Mouse (Mus musculus) mature B cell (primary cell): Measurements from ENCODE around the gene Rnf26.

ENCODE experiments used
- in situ Hi-C: fragments of 300-500 bp; cut with MboI; formaldehyde crosslinking; loops from 2 replicates; pipeline ENCODE4 v1.14.3; 2019

Gene Rnf26

DNA sequence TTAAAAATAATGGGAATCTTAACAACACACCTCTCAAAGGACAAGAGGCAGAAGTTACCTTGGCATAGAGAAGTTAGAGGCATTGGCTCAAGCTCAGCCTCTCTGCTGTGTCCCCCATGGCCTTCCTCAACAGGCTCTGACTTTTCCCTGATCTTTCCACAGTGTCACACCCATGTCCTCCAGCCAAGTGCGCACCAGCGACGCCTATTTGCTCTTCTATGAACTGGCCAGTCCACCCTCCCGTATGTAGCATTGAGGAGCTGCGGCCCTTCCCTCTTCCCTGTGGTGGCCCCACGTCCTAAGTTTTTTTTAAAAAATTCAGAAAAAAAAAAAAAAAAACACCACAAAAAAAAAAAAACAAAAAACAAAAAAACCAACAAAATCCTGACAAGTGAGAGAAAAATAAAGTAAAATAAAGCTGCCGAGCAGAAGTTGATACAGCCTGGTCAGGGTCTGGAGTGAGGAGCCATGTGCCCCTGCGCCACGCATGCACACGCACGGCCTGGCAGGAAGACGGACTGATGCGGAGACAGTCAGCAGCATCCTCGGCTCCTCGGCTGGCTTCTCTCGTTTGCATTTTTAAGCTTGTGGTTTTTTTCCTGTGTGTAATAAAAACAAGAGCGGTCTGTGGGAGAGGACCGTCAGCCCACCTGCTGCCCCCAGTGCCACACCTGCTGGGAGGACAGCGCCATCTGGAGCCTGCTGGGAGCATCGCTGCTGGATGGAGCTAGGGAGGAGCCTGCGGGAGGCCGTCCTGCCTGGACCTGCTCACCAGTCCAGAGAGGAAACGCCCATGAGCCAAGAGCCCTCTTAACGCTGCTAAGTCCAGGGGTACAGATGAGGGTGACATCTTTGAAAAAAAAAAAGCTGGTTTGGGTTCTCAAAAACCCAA is 19.5 kb downstream of the Rnf26 start:
- in situ Hi-C loops, result no loop called here

DNA sequence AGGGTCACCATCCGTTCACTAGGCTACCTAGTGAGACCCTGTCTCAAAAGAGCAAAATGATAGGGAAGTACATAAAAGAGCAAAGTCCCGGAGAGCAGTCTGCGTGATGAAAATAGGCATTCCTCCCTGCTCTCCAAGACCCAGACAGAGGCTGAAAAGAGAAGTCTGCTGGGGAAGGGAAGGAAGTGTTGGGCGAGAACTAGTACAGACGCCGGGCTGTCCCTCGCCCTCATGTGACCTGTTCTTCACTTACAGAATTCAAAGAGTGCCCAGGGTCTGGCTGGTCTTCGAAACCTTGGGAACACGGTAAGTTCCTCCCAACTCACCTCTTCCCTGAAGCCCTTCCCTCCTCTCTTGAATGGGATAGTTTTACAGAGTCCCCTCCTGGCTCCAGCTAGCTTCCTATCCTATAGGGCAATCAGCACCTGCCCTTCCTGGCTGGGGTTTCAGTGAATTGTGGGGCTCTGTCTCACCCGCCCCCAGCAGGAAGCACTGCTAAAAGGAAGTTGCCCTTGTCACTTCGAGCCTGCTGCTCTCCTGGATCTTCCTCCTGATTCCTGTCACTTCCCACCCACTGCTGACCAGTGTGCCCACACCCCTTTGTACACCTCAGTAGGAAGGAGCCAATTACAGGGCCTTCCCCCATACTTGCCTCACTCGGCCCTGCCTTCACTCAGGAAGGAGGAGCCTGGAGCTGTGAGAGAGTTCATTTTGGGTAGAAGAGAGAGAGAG is 24.3 kb downstream of the Rnf26 start:
- in situ Hi-C loops, result no loop called here

DNA sequence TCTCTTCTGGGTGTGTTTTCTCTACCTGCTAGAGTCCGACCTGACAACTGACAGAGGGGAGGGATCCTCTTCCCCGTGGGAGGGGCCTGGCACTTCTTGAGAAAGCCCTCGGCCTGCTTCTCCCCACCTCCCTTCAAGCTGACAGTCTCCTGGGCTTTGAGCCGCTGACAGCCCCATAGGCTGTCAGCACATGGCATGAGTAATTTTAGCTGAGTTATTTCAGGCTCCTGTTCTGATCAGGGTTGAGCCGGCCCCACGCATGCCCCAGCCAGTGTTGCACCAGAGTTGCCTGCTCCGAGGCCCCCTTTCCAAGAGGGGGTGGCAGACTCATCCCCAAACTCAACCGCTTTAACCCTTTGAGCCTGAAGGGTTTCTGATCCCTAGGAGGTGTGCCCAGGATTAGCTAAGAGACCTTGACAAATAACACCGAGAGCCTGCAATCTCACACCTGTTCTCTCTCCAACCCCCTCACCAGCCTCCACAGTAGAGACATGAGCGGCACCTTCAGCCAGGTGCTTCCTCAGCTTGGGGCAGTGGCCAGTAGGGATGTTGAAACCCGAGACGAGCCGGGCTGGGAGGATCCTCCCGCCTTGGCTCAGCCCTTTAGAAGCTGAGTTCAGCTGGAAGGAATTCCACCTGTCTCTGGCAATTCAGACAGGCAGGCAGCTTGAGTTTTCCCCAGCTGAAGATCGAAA is 25.4 kb downstream of the Rnf26 start:
- in situ Hi-C loops, result no loop called here

DNA sequence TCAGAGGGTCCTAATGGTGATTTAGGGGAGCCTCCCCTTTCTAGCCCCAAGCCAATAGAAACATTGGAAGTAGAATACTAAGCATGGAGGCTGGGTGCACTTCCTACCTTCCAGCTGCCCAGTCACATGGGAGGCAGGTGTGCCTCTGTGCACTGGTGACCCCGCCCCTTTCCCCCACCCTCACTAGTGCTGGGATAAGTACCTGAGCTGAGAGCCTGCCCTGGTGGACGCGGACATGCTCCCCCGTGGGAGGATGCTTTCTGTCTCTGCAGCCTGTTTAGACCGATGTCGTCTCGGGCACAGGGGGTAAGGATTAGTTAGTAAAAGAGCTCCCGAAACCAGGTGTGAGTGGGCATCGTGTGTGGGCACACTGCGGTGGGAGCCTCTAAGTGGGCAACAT is 26.4 kb downstream of the Rnf26 start:
- in situ Hi-C loops, result no loop called here

DNA sequence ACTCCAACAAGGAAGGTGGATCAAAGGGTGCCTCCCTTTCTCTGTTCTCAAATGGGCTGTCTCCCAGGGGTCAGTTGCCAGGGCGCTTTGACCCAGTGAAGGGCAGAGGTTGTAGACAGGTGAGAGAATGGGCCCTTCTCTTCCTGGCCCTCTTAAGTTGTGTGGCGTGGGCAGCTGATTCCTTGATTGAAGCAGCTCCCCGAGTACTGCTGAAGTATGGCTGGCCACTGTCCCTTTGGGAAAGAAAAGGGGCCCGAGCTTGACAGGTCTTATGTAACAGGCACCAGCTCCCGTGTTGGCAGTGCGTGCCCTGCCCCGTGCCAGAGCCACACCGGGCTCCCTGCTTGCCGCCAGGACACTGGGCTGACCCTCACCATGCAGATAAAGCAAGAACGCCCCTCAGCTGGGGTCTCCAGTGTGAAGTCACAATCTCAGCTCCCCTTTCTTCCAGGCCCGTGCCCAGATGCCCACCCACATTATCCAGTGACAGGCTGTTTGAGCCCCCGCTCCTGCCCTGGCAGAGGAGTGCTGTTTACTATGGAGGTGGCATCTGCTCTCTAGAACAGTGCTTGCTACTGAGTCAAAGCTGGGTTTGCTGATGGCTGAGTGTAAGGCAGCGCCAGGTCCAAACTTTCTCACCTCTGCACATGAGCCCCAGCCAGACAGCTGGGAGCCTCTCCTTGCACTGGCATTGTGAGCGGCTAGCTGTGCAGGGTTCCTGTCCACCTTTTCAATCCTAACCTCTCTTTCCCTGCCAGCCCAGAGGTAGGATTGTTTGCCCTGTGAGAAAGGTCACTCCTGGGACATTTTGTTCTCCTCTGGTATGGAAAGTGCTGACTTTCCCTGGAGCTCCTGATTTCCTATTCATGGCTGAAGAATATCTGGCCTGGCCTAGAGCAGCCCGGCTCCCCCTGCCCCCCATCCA is 27.3 kb downstream of the Rnf26 start:
- in situ Hi-C loops, result no loop called here

DNA sequence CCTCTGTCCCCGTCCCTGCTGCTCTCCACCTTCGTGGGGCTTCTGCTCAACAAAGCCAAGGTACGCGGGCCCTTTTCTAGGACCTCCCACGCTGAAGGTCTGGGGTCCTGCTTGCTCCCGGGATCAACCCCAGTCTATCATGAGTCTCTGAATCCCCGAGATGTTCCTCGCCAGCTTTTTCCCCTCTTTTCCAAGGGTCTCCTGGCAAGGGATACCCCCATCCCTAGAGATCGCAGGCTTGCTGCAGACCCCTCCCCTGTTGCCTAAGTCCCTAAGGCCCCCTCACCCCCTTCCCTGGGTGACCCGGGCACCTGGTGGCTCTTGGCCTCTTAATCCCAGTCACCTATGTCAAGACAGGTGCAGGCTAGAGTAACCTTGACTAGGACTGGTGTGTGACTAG is 28.0 kb downstream of the Rnf26 start:
- in situ Hi-C loops, result no loop called here

DNA sequence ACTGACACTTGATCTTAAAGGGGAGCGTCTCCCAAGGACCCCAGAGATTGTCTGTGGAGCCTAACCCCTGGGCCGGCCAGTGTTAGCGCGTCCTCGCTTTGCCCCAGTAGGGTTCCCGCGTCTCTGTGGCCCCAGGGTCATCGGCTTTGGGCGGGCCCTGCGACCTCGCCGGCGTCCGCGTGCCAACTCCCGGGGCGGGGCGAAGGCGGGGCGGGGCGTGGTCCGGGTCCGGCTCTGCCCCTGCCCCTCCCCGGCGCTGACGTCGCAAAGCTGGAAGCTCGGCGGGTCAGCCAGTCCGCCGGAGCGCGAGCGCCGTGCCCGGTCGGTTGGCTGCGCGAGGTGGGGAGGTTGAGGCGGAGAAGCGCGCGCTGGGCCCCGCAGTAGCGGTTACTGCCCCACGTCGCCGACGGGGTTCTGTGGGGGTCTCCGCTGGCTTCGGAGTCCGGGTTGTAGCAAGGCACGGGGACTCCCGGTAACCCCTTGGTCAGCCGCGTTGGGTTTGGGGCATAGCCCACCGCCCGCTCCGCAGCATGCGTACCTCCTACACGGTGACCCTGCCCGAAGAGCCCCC is 28.6 kb downstream of the Rnf26 start:
- in situ Hi-C loops, result no loop called here

DNA sequence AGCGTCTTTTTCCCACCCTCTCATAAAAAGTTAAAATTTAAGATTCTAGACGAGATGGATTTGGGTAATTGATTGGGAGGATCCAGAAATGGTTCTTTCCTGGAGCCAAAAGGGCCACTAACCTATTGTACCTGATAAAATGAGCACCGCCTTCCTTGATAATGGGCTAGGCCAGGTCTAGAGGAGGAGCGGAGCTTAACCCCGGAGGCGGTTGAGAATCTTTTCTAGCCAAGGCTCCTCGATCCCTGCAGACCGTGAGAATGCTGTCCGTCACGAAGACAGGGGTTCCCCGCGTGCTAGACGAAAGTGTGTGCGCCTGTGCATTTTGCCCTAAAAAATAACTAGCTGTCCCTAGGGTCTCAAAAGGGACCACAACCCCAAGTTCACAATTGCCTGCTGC is 29.1 kb downstream of the Rnf26 start:
- in situ Hi-C loops, result no loop called here

DNA sequence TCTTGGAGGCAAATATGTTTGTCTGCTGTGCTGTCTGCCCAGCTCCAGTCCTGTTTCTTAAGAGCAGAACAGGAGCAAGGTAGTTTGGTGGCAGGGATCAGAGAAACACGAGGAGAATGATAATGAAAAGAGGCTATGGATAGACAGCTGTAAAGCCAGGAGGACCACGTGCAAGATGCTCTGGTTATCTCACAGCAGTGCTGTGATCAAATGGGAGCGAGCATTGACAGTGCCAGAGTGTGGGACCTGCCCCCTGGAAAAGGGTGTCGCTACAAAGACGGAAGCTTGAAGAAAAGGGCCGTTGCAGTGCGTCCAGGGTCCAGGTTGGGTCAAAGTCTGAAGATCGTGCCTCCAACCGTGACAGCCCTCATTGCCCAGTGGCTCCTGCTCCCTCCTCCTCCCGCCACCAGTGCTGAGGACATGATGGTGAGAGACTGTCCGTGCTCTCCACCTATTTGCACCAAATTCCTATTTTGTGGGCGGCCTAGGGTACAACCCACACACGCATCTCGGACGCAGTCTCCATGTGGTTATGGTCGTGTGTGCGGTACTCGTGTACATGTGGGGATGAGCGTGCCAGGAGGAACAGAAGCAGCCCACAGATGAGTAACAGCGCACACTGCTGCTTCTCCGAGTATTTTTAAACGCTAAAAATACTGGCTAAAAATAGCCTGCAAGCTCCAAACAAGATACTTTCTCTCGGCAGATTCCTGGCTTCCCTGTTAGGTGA is 29.8 kb downstream of the Rnf26 start:
- in situ Hi-C loops, result no loop called here

DNA sequence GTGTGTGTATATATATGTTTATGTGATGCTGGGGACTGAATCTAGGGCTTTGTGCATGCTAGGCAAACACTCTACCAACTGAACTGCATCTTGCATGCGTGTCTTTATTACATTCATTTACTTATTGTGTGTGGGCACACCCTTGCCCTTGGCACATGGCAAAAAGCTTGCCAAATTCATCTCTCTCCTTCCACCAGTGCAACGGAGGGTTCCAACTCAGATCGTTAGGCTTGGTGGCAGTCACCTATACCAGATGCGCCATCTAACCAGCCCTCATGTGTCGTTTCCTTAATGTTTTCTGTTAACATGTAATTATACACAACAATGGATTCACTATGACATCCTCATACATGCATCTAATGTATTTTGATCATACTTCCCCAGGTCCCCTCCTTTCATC is 31.1 kb downstream of the Rnf26 start:
- in situ Hi-C loops, result no loop called here

DNA sequence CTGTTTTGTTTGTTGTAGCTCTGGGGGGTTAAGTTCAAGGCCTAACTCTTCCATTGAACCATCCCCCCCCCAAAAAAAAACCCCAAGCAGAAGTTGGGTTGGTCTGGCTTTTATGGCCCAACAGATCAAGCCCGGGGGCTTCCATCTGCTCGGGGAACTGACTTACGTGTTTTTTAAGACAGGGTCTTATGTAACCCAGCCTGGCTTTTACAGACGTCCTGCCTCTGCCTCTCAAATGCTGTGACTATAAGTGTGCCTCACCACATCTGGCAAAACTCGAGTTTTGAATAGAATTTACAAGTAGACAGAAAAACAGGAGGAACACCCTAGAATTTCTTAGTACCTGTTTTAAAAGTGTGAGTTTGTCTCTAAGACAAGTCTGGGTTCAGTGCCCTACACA is 31.7 kb downstream of the Rnf26 start:
- in situ Hi-C loops, result no loop called here

DNA sequence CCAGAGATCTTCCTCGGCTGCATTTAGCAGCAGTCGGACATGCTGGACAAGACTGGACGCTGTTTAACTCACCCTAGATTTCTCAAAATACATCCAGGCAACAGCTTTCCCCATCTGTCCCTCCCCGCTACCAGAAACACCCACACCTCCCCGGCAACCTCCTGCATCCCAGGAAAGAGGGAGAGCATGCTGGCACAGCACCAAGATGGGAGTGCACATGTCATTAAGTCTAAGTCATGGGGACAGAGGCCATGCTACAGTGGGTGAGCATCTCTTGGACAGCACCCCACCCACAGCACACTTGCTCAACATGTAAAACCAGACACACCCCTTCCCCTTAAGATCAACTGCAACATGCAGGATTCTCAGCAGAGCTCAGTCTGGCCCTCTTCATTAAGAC is 32.4 kb downstream of the Rnf26 start:
- in situ Hi-C loops, result no loop called here

DNA sequence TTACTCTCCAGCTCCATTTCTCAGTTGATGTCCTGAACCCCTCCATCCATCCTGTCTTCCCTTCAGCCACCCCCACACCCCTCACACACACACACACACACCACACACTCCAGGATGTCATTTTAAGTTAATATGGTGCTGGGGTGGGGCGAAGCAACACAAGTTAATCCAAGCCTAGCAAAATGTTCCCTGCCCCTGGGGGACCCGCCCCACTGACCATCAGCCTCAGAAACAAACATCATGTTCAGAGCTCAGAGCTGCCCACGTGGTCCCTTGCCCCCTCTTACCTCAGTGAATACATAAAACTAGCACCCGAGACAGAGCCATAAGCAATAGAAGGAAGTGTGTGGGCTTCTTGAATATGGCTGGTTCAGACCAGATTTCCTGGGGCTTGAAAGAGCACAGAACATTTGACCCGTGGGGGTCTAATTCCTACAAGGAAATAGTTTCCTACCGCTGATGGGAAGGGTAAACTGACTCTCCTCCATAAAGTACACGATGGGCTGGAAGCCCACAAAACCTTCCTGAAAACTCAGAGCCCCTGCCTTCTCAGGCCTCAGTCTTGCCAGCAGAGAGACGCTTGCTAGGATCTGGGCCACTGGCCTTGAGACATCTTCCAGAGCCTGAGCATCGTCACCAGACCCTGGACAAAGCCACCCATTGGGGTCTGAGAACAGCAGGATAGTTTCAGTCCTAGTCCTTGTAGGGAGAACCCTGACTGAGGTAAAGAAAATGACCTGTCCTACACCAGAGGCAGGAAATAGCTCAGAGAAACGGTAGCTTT is 33.1 kb downstream of the Rnf26 start:
- in situ Hi-C loops, result no loop called here

DNA sequence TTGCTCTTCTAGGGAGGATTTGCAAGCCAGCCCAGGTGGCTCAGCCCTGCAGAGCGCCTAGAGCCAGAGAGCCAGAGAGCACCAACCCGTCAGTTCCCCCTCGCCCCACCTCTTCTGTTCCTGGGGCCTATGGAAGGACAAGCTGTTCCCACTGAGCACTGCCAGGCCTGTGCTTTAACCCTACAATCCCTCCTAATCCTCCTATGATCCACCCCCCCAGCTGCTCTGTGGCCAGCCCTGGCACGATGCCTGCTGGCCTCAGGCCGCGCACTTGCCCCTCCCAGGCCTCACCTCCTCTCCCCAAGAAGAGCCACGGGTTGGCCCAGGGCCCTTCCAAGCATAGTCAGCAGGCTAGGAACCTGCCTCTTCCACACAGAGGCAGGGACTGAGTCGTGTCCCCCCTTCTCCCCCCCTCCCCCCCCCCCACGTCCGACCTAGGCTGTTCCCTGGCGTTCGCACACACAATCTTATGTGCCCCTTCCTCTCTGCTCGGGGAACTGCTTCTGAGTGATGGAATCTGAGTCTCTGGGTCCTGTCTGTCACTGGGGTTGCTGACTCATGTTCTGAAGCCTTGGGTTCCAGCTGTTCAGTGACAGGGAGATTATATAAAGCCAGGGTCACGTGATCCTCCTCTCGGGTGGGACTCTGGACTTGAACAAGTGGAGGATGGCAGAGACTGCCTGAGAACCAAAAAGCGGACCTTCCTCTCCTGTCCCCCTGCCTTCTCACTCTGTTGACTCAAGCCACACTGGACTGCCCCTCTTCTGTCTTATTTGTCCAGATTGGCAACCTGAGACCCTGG is 34.2 kb downstream of the Rnf26 start:
- in situ Hi-C loops, result no loop called here

DNA sequence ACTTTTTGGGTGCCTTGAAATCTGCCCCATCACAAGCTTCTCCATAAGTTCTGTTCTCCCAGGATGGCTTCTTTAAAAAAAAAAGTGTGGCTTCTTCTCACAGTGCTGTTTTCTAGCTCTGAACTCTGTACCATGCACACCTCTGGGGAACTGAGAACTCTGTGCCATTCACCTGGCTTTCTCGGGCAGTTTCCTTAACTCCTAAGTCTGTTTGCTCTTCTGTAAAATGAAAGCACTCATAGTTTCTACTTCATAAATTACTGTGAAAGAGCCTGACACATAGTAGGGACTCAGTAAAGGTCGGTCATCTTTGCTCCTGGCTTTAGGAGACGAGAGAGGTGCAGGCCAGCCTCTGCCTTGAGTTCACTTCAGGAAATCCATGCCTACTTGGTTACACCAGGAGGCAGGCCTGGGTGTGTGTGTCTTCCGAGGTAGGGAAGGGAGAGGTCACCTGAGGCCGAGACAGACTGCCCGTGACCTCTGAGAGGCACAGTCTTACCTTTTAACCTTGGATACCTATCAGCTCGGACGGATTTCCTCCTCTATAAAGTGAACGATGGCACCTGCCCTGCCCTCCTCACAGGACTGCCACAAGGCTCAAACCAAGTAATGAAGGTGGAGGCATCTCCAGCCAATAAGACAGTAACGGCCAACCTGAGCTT is 35.0 kb downstream of the Rnf26 start:
- in situ Hi-C loops, result no loop called here

DNA sequence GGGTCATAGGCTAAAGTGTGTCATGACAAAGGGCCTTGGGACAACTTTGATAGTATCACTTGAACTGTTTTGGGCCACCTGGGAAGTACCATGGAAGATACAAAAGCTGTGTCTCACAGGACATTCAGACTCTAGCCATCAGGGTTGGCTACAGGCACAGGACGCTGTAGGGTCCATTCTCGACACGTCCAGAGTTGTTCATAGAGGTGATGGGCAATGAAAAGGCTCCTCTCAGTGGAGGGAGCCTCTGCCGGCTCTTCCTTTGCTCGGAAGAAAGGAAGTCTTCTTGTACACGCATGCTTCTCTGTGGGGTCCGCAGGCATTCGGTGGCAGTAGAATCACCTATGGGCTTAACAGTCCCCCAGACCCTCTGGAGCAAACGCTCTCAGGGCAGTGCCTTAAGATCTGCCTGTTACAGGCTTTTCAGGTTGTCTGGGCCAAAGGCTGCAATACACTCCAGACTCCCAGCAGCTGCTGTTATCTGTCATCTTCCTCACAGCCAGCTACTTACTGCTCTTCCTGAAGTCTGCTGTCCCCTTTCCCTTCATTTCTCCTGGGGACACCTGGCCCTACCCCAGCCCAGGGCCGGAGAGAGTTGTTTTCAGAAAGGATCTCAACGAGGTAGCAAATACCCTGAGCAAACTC is 35.9 kb downstream of the Rnf26 start:
- in situ Hi-C loops, result no loop called here

DNA sequence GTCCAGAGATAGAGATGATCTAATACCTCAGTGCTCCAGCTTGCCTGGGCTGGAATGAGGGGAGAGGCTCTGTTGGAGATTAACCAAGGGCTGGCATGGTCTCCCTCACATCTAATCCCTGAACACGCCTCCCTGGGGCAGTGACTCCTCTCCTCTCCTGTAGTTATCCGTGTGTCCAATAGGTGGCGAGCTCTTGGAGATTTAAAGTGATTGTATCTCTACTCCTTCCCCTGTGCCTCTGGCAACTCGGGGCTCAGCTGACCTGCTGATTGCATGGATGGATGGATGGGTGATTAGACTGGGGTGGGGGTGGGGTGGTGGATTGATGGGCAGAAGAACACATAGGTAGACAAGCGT is 36.6 kb downstream of the Rnf26 start:
- in situ Hi-C loops, result no loop called here
